Mouse (Mus musculus) embryo, embryonic 9.5 days (tissue): ENCODE data around the gene Gm5475.
"Not testable (repeated sequence)": the region's sequence is repeated elsewhere in the genome, so short reads cannot be mapped to it uniquely, and the experiment has no call there.

Source experiments
- DNase-seq: peaks from one replicate; pipeline ENCODE4 v3.0.0-alpha.2; 2017; ENCODE audit errors: extremely low spot score

Gm5475 gene

DNA sequence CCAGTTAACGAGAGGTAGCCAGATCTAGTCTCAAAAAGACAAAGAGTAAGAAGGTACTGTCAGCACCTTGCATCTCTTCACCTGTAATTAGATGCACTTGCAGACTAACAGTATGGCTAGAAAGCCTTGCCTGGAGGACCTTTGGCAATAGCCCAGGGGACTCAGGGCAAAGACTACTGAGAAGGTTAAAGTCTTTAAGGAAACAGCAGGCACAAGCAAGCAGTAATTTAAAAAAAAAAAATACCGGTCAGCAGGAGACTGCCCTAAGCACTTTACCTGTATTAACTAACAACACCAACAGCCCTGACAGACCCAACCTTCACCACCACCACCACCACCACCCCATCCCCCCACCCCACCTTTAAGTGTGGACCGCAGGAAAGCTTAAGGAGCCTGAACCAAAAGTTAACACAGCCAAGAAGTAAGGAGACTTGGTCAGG is at the start of gene Gm5475:
Gm5475 (plus strand) TSS at position 390 of the 440 bp plus-strand sequence.
- DNase-seq = not testable (repeated sequence)

DNA sequence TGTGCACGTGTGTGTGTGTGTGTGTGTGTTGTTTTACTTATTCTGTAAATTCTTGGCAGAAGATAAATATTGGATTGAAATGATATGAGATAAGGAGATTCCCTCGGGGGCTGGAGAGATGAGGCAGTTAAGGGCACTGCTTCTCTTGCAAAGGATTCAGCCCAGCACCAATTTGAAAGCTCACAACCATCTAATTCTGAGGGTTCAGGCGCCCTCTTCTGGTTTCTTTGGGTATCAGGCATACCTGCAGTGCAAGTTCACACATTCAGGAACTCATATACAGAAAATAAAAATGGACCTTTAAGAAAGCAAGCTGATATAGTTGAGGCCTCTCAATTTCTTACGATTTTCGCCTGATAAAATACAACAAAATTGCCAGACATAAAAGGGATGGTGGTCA is 46.9 kb upstream of the Gm5475 start:
- DNase-seq = peak; percentile 63

DNA sequence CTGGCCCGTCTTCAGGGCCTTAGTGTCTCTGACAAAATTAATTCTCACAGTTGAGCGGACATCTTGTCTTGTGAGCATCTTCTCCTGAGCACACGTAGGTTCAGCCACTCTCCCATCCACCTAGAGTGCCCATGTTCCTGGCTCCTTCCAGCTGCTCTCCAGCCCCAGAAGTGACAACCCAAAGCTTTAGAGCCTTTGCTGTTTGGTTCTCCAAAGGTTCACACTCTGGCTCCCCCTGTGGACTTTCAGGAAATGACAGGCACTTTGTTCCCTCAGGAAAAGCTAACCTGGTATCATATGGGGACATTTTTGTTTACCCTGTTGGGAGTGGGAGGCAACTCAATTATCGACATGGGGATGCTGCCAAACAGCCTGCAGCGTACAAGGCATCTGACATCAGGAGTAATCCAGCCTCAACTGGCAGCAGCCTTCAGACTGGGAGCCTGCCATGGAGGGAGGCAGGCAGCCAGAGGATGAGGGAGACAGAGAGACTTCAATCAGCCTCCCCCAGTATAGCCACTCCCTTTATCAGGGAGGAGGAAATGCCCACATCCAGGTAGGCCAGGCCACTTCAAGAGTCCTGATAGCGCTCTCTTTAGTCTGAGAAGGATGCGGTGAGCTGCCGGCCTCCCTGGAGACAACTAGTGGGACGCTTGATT is 44.0 kb upstream of the Gm5475 start:
- DNase-seq = not testable (repeated sequence)

DNA sequence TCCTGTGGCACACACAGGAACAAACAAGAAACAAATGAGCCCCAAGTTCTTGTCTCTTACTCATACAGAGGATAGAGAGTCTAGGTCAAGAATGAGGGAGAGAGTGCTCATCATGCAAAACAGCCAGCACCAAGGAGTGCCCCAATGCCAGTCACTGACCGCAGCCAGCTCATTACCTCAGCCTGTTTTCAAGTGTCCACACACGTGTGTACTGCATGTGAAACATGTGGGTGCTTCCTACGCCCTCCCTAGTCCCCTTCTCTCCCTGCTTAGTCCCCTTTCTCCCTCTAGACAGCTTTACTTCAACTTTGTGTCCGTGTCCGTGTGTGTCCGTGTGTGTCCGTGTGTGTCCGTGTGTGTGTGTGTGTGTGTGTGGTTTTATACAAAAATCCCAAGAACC is 42.3 kb upstream of the Gm5475 start:
- DNase-seq = no peak

DNA sequence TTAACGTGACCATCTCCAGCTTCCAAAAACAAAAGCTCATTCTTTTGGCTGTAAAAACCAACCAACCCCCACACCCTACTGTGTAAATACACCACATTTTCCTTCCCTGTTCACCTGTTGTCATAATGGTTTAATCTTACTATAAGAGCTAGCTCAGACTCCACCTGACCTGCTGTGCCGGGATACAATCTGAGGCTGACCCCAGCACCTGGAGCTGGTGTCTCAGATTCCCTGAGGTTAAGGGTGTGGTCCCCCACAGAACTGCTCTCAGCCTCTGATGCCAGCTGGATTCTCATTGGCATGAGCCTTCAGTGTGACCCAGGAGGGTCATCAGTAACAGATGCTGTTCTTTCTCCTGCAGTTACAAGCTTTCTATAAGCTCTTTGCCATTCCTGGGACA is 41.8 kb upstream of the Gm5475 start:
- no peak for DNase-seq

DNA sequence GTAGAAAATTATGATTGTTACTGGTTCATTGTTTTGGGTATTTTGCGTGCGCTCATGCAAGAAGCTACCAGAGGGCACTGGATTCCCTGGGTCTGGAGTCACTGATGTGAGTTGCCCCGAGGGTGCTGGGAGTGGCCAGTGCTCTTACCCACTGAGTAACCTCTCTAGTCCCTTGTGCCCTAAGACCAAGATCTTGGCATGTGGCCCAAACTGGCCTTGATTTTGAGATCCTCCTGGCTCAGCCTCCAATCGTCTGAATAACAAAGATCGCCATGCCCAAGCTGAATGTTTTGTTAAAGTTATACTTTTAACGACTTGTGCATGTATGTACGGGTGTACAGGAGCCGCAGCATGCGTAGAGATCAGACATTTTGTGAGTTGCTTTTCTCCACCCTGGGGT is 36.2 kb upstream of the Gm5475 start:
- DNase-seq = no peak

DNA sequence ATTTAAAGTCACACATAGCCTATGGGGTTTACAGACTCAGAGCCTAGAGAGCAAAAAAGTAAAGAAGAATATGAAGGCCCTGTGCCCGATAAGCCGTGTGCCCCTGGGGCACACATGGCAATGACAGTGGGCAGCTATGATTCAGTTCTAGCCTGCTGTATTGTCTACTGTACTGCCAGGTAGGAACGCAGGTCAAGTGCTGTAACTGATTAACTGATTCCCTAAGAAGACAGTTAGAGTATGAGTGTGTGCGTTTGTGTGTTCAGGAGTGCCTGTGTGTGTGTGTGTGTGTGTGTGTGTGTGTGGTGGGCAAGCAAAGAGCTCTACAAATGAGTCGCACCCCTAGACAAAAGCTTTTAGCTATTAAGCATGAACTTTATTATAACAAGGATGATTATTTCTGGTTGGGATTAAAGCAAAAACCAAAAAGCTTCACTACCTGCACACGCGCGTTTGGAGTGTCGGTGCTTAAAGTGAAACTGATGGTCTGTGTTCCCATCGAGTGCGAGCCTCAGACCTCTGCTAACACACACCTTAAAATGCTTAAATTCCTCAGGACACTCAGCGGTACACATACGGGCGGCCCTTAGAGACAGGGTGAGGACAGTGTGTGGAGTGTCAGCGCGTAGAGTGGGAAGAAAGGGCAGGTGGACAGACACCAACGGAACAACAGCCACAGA is 34.3 kb upstream of the Gm5475 start:
- DNase-seq = no peak

DNA sequence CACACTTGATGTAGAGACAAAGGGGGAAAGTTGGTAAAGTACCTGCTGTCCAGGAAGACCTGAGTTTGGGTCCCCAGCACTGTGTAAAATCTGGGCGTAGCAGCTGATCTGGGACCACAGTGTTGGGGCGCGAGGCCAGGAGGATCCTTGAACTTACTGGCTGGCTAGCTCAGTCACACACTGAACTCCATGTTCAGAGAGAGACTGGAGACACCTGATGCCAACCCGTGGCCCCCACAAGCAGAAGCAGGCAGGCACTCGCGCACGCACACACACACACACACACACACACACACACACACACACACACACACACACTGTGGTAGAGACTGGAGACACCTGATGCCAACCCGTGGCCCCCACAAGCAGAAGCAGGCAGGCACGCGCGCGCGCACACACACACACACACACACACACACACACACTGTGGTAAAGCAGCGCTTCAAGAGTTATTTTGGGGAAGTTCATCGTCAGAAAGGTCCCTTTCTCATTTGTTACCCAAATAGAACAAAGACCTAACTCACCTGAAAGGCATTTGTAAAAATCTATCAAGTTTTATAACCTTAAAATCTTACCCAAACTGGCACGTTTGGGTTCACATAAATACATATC is 33.6 kb upstream of the Gm5475 start:
- DNase-seq = no peak

DNA sequence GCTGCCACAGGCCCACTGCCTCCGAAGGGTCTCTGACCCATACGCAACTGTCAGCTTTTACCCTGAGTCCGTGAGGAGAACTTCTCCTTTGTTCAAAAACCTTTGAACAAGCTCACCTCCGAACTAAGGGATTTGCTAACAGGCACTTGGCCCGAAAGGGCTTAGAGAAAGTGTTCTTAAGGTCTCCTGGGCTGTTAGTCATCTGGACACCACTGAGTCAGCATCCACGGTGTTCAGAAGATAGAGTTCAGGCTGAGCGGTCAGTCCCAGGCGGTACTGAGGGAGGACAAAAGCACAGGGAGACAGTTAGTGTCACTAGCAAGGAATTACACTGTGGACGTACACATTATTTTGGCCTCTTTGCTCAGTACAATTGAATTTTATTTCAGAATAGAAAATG is 33.1 kb upstream of the Gm5475 start:
- no peak for DNase-seq

DNA sequence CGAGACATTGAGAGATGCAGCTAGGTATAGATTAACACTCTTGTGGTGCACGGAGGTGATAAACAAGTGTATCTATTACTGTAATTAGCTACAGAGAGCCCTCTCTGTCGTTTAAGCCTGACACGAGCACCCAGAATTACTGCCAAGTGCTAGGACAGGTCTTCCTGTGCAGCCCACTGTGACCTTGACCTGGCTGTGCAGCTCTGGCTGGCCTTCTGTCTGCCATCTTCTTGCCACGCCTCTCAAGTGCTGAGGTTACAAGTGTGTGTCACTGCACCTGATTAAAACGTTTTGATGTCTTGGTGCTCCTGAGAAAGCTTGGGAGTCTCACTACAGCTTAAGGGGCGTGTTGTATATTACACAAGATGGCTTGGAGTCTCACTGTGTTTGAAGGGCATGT is 30.9 kb upstream of the Gm5475 start:
- no peak for DNase-seq

DNA sequence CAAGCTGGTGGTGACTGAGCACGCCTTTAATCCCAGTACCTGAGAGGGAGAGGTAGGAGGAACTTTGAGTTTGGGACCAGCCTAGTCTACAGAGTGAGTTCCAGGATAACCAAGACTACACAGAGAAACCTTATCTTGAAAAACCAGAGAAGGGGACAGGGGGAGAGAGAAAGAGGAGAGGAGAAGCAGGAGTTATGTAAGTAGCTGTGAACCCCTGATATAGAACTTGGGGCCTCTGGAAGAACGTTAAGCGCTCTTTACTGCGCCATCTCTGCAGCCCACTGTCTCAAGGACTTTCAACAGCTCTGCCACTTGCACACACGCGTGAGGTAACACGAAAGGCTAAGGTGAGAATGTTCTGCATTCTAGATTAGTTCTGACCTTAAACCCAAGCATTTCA is 30.3 kb upstream of the Gm5475 start:
- DNase-seq = no peak

DNA sequence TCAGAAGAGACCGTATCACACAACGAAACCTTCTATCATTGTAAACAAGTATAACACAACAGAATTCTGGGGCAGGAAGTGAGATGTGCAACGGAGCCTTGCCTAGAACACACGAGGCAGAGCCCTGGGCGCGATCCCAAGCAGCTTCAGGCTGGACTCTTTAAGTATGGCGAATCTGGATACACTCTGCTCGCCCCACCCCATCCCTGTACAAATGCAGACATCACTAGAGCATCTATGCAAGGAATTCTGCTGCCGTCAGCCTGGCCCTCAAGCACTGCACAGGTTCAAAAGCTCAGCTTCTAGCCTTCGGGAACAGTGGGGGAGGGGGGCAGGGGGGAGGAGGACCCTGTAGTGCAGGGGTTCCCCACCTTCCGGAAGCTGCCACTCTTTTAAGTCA is 28.9 kb upstream of the Gm5475 start:
- no peak for DNase-seq

DNA sequence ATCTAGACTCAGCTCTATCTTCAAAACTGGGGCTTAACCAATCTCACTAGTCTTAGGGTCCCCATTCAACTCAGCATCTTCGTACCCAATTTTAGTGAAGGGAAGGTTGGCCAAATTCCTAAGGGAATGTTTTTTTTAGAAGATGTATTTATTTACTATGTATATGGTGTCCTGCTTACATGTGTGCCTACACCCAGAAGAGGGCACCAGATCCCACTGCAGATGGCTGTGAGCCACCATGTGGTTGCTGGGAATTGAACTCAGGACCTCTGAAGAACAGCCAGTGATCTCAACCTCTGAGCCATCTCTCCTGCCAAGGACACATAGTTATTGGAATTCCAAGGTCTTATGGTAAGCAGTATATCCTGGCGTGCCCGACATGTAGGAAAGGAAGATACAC is 26.4 kb upstream of the Gm5475 start:
- no peak for DNase-seq

DNA sequence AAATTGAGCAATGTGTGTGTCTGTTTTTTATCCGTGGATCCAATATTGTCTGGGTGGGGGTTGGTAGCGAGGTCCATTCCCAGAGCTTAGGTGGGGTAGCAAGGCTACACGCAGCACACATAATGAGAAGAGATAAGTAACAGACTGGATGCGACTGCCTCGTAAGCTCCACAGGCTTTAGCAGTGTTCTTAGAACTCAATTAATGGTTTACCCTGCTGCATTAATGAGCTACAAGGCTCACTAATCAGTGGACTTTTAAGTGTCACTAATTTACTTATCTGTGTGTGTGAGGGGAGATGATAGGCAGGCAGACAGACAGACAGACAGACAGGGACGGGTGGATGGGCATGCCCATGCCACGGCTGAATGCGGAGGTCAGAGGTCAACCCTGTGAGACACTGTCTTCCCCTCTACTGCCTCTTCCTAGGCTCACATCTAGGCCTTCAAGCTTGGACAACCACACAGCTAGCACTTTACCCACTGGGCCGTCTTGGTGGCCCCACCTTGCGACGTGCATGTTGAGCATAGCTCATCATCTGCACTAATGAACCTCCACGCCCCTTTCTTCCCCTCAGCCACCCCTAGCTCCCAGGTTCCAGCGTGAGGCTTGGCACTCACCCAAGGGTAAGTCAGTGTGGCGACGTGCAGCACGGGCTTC is 21.2 kb upstream of the Gm5475 start:
- no peak for DNase-seq

DNA sequence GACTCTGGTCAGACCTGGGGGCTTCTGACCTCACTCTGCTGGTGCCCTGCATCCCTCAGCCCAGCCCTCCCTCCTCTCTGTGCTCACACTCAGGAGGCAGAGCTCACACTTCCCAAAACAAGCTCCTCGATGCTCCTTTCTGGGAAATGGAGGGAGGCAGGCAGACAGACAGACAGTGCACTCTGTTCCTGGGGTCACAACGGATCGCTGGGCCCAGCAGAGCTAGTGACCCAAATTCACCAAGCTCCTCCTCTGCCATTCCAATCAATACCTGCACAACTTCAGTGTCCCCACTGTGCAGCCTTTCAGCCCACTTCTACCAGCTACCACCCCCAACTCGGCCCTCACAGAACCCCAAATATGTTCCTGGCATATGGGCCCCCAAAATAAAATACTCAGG is 20.1 kb upstream of the Gm5475 start:
- no peak for DNase-seq

DNA sequence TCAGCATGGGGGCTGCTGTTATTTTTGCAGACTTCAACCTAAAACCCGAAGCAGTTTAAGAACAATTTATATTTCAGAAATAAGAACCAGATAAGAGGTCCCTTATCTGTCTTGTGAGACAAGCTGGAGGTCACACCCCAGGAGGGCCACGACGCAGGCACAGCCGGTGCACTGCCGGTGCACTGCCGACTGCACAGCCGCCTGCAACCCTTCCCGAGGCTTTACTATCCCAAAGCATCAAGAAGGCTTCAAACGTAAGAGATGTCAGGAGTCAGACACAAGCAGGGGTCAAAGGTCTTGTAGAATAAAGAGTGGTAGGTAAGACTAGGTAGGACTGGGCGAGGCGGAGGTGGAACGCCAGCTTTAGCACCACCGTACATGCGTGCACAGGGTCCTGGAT is 19.6 kb upstream of the Gm5475 start:
- DNase-seq = no peak

DNA sequence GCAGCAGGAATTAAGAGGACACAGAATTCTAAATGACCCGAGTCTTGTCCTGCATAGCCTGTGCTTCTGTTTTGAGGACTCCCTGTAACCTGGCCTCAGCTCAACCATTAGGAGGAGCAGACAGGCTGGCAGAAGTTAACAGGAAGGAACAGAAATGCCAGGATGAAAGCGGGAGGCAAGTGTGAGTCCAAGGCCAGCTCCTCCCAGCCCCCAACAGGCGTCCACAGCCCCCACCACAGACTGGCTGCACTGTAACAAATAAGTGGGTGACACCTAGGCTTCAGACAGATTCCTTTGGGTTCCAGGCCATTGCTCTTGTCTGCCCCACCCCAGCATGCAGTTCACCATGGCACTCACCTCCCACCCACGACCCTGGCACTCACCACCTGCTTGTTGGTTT is 19.1 kb upstream of the Gm5475 start:
- DNase-seq = no peak

DNA sequence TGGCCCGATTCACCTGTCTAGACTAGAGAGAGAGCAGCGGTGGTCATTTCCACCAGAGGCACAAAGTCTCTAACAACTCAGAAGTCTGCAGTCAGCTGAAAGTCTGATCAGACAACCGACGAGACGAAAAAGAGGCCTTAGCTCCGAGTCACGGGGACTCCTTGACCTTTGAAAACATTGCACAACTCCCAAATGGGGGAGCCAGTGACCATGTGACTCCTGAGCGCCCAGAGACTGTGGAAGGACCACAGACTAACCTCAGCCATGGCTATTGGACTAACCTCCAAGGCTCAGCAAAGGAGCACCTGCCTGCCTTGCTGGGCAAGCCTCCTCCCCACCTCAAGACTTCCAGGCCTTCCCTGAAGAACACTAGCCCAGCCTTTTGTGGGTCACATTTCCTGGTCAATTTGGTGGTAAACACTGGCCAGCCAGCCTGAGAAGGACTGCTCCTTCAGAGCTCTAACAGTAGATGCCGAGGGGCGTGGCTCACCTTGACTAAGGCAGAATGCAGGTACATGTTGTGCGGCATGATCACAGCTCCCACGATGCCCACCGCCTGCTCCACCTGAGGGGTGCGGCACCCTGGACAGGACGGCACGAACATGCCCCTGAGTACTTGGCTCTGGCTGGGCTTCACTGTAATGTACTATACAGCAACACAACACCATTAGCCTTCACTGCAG is 18.5 kb upstream of the Gm5475 start:
- no peak for DNase-seq

DNA sequence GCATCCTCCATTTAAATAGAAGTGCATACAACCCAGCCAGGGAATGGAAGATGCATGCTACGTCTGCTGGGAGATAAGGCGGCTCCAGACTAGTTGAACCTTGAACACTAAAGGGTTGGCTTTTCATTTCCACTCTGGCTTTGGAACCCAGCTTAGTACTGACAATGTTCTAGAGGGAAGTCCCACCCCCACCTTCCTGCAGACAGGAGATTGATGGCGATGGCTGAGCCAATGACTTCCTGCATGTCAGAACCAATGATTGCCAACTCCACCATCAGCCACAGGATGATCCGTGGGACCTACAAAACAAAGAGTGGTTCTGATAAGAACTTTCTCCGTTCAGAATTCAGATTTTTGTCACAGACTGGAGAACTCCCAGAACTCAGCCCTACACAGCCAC is 15.9 kb upstream of the Gm5475 start:
- no peak for DNase-seq

DNA sequence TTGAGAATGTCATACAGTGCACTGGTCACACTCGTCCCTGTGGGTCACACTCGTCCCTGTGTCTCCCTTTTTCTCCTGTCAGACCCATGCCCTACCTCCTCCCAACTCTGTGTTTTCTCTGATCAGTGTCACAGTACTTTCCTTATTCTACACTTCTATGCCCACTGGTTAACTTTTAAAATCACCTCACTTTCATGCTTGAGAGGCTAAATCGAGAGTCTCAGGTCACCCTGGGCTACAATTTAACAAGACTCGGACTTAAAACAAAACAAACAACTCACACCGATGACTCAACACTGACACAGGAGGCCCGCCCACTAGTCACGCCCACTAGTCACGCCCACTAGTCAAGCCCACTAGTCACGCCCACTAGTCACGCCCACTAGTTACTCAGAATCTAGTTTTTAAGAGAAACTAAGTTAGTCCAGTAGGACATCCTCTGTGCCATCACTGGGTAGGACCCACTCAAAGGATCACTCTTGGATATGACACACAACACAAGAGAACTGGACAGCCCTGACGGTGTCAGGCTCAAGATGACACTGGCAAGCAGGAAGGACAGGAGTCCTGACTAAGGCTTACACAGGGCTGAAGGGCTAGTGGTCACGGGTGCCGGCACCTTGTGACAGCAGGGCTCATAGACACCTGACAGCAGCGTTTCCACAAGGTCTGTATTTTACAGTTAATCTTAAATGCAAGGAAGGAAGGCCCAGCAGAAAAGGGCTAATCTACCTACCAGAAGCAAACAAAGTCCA is 10.9 kb upstream of the Gm5475 start:
- DNase-seq = no peak

DNA sequence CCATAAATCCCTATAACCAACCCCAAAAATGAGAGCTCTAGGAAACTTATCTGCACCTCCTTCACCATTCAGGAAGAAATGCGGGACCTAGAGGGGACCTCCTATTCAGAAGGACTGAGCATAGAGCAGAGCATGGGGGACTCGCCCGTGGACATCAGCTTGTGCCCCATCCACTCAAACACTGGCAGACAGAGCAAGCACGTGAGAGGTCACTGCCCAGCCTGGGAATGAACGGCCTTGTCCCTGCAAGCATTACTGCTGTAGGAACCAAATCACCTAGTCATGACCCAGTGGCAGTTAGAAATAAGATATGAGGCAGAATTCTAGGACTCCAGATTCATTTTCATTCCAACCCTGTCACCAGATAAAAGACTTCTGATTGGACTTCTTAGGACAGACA is 10.2 kb upstream of the Gm5475 start:
- no peak for DNase-seq

DNA sequence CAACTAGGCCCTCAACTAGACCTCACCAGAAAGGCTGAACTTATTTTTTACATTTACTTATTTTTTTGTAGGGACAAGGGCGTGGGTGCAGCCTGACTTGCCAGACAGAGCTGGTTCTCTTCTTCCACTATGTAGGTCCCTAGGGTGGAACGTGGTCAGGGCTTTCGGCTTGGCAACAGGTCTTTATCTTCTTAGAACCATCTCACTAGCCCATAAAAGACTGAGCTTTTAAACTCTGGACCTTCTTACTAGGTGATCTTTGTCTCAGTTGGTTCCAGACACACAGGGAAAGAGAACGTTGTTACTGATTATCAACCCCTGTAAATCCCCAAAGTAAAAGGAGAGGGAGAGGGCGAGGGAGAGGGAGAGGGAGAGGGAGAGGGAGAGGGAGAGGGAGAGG is 8.6 kb upstream of the Gm5475 start:
- DNase-seq = no peak
